Mouse (Mus musculus) ES-Bruce4 (cell line): Measurements from ENCODE around the gene Arid1a.

Experiments
- CTCF ChIP-seq: IDR thresholded peaks from one replicate; pipeline ENCODE4 v1.8.1; 2011; ENCODE audit warnings: low read depth, low read length
- EP300 ChIP-seq: IDR thresholded peaks from 2 replicates; pipeline ENCODE4 v1.6.1; 2011; ENCODE audit warnings: low read depth, low read length; ENCODE audit not compliant: insufficient read depth

- TF ChIP-seq CTCF (peak; percentile 54), EP300 (no peak)
These were observed 123.1 kb downstream of the Arid1a start for GRCm38 (mm10) chr4:133633332-133634042.
